Mouse (Mus musculus) gastrocnemius, adult 2 months (tissue): ENCODE data around the gene Gm49395. TPM values are rescaled to one million over a fixed set of nuclear protein-coding genes. Genes with fewer than 3 reads are reported as not detected.
A peak's percentile ranks its signal among the peaks of the same experiment; 100 is the strongest.

Experiments used
- DNase-seq: peaks from one replicate; pipeline ENCODE4 v3.0.0; 2022
- H3K27ac ChIP-seq: fragments of 200-600 bp; 2 replicates; pipeline ENCODE4 v1.8.1; 2022; ENCODE audit warnings: mild to moderate bottlenecking
- H3K4me3 ChIP-seq: fragments of 200-600 bp; 2 replicates; pipeline ENCODE4 v1.8.1; 2022; ENCODE audit warnings: mild to moderate bottlenecking, moderate library complexity
- CTCF ChIP-seq: fragments of 200-600 bp; IDR thresholded peaks from 2 replicates; pipeline ENCODE4 v1.8.1; 2022; ENCODE audit warnings: antibody characterized with exemption, mild to moderate bottlenecking, moderate library complexity
- intact Hi-C: fragments of 180-260 bp; cut with DNase I; formaldehyde crosslinking; loops from one replicate; pipeline ENCODE4 v1.15.1; 2025
- total RNA-seq, 2 experiments: library from RNA; stranded (reverse); gene quantifications; 2 replicates each; pipeline ENCODE4 v1.2.3; 2021

Gm49395 gene
- total RNA-seq, 2 experiments from 2014 or later, result 2.6 to 3.3 TPM

DNA sequence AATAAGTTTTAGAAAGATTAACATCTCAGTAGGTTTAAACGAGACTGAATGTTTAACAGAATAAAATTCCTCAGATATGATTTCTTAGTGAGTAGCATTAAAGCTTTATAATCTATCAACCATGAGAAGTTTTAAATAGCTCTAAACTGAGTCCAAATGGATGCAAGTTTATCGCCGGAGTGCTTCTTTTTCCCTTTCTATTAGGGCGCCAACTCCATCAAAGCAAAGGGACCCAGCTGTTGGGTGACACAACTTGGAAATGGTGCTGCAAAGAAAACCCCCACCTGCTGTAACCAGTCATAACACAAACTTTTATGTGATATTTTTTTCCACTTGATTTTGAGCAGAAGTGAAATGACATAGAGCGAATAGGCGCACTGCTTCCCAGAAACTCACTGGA lies 29.3 kb downstream of the Gm49395 start:
- no peak for TF ChIP-seq CTCF
- Histone ChIP-seq H3K27ac (no peak overlapping the region), H3K4me3 (no peak overlapping the region)
- intact Hi-C loops, result no loop called here
- no peak for DNase-seq

DNA sequence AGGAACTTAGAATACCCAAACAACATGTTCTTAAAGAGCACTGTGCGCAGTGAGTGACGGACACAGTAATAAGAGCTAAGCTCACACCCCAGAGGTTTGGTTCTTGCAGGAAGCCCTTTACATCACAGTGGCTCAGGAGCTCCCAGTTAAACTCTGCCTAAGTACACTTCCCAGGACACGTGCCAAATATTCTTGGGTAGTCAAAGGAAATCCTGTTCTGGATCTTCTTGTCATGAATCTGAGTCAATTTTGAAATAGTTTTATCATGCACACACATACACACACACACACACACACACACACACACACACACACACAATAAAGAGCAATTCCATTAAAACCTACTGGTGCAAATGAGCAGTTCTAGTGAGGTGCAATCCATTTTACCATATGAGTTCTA lies 30.3 kb downstream of the Gm49395 start:
- no peak overlapping the region for H3K4me3 ChIP-seq
- intact Hi-C loops, result no loop called here
- DNase-seq, result no peak
- H3K27ac ChIP-seq, result no peak overlapping the region
- no peak for TF ChIP-seq CTCF

DNA sequence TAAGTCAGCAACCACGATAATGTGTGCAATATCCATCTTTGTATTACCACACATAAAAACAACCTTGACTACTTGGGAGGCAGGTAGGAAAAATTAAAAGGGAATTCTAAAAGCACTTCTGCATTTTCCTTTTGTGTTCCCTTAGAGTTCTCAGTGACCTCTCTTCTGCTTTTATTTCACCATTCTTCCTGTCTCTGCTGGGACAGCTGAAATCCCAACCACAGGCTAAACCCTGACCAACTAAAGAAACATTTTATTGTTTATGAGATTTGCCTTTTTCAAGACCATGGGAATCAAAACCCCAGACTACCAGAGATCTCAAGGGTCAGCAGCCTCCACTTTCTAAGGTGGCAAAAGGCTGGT lies 33.8 kb downstream of the Gm49395 start:
- H3K4me3 ChIP-seq, result no peak overlapping the region
- no peak for TF ChIP-seq CTCF
- intact Hi-C loops, result loop anchor here (5.0 kb wide), 1 partner anchor 51 kb away; no protein-coding TSS in a partner anchor
- no peak overlapping the region for H3K27ac ChIP-seq
- no peak for DNase-seq

GRCm38 (mm10) chr13:115067324-115067967 lies 34.3 kb downstream of the Gm49395 start:
- H3K4me3 ChIP-seq, result no peak overlapping the region
- H3K27ac ChIP-seq, result no peak overlapping the region
- intact Hi-C loops, result loop anchor here (5.0 kb wide), 1 partner anchor 50 kb away; no protein-coding TSS in a partner anchor
- no peak for TF ChIP-seq CTCF
- no peak for DNase-seq

DNA sequence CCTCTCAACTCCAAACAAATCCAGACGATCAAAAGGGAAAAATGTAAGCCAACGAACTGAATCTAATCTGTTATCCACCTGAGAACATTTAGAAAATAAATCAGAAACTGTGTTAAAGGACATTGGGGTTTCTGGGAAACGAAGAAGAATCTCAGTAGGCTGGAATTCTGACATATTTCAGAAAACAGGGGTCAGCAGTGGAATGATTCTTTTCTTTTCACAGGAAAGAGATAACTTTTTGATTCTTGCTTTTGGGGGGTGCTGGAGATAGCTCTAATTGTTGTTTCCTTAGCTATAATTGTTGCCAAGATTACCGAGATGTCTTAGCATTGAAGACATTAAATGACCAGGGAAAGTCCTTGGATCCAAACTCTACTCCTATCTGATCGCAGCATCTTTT lies 44.2 kb downstream of the Gm49395 start:
- H3K27ac ChIP-seq, result peak overlapping the region; percentile 51
- intact Hi-C loops, result no loop called here

GRCm38 (mm10) chr13:115054783-115055182 lies 46.9 kb downstream of the Gm49395 start:
- Histone ChIP-seq H3K27ac (peak overlapping the region; percentile 49; the same call in 1 of the 2 replicates), H3K4me3 (peak overlapping the region; percentile 25; the same call in 1 of the 2 replicates)
- DNase-seq, result no peak
- no peak for TF ChIP-seq CTCF
- intact Hi-C loops, result no loop called here

More for the DNA sequence above, 44.2 kb downstream of the Gm49395 start:
- DNase-seq, result no peak
- TF ChIP-seq CTCF, result no peak
- H3K4me3 ChIP-seq, result no peak overlapping the region

GRCm38 (mm10) chr13:115052568-115052967 lies 49.2 kb downstream of the Gm49395 start:
- DNase-seq, result no peak
- intact Hi-C loops, result no loop called here
- peak overlapping the region; percentile 61 for H3K4me3 ChIP-seq
- TF ChIP-seq CTCF, result no peak
- peak overlapping the region; percentile 41; the same call in 1 of the 2 replicates for H3K27ac ChIP-seq

GRCm38 (mm10) chr13:115050660-115051559 lies 50.8 kb downstream of the Gm49395 start:
- DNase-seq, result no peak
- H3K4me3 ChIP-seq, result no peak overlapping the region
- intact Hi-C loops, result no loop called here
- no peak overlapping the region; the same call in 1 of the 2 replicates for H3K27ac ChIP-seq
- TF ChIP-seq CTCF, result no peak

DNA sequence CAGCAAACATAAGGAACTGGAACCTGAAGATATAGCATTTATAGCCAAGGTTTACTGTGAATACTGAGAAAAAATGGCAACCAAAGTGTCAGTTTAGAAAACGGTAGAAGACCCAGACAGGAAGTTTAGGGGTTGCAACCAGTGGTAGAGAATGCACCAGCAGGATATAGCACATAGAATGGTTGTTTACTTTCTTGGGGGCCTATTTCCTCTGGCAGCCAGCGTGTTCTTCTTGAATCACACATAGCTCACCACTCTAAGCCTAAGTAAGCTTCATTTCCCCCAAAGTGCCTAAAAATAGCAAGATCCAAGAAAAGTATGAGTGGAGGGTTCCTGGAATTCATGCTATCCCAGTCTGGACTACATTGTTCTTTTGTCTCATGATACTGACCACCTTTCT lies 59.1 kb downstream of the Gm49395 start:
- no peak for DNase-seq
- no peak overlapping the region for H3K4me3 ChIP-seq
- intact Hi-C loops, result no loop called here
- TF ChIP-seq CTCF, result no peak
- no peak overlapping the region for H3K27ac ChIP-seq

DNA sequence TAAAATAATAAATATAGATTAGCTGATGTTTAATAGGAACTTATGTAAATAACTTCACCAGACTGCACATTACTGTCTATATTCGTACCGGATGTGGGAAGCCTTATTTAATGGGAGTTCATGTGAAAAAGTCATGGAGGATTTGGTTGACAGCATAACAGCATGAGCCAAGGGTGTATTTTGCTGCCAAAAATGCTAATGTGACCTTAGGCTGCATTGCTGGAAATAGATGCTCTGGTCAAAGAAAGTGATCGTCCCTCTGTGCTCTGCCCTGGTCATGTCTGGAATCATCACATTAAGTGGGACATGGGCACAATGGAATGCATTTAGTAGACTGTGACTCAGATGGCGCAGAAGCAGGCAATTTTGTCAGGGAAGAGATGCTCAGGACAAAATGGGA lies 64.4 kb downstream of the Gm49395 start:
- TF ChIP-seq CTCF, result no peak
- H3K27ac ChIP-seq, result no peak overlapping the region
- H3K4me3 ChIP-seq, result no peak overlapping the region
- intact Hi-C loops, result no loop called here
- no peak for DNase-seq

GRCm38 (mm10) chr13:115035387-115035786 lies 66.3 kb downstream of the Gm49395 start:
- Histone ChIP-seq H3K4me3 (no peak overlapping the region), H3K27ac (no peak overlapping the region)
- intact Hi-C loops, result no loop called here
- no peak for DNase-seq
- TF ChIP-seq CTCF, result no peak

DNA sequence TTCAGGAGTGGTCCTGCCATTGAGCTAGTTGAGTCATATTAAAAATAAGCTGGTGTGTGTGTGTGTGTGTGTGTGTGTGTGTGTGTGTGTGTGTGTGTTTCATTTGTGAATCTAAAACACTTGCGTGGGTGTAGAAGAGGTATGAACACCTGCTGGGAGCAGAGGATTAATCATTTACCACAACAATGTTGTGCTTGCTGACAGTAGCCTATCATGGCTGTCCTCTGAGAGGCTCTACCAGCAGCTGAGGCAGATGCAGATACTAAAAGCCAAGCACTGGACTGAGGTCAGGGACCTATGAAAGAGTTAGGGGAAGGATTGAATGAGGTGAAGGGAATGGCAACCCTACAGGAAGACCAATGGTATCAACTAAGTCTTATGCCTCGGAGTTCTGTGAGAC lies 68.6 kb downstream of the Gm49395 start:
- DNase-seq, result no peak
- no peak for TF ChIP-seq CTCF
- H3K4me3 ChIP-seq, result no peak overlapping the region
- H3K27ac ChIP-seq, result no peak overlapping the region
- intact Hi-C loops, result no loop called here
